Mouse (Mus musculus): ENCODE measurements around the gene Ccdc153. TPM values are rescaled to one million over a fixed set of nuclear protein-coding genes. Genes with fewer than 3 reads are reported as not detected.

Ccdc153 gene
- polyA plus RNA-seq, 1 experiment, result 3.7 TPM

GRCm38 (mm10) chr9:44233802-44234478 lies 6.5 kb upstream of the Ccdc153 start, which contains the start of gene Cbl:
Gene Cbl (minus strand): TSS chr9:44234049.
- TF ChIP-seq POLR2A (IDR thresholded peaks at IDR 0.05; ENCODE audit: borderline replicate concordance, insufficient read depth, low read length) (peak; percentile 32; the same call in 1 of the 2 replicates), CTCF (IDR thresholded peaks at IDR 0.05; ENCODE audit: borderline replicate concordance, insufficient read depth, low read depth, low read length) (peak; percentile 87)
- peaks cover 9% of the 10 kb centered on the region for H3K4me1 ChIP-seq (ENCODE audit: control insufficient read depth, insufficient read depth, low read length)
- H3K4me3 ChIP-seq (replicated peaks; ENCODE audit: insufficient read depth, low read depth, low read length), result peak within 1 kb of the TSS; percentile 98
- no peaks in the 10 kb centered on the region for H3K27me3 ChIP-seq (ENCODE audit: control insufficient read depth, insufficient read depth, low read length)
- H3K27ac ChIP-seq (ENCODE audit: insufficient read depth, low read length), result peak within 1 kb of the TSS; percentile 82
- peak; percentile 97 to 99 for DNase-seq
- WGBS, result under 1% methylated on average over 75 of the region's 76 CpGs

- H3K4me3 ChIP-seq (replicated peaks; ENCODE audit: insufficient read depth, low read depth, low read length), result peak overlapping the region; percentile 98
- H3K27ac ChIP-seq (ENCODE audit: insufficient read depth, low read length), result peak overlapping the region; percentile 18; the same call in 1 of the 2 replicates
- peaks cover 9% of the 10 kb centered on the region for H3K4me1 ChIP-seq (ENCODE audit: control insufficient read depth, insufficient read depth, low read length)
- TF ChIP-seq CTCF (IDR thresholded peaks at IDR 0.05; ENCODE audit: borderline replicate concordance, insufficient read depth, low read depth, low read length), result no peak
- TF ChIP-seq POLR2A (IDR thresholded peaks at IDR 0.05; ENCODE audit: borderline replicate concordance, insufficient read depth, low read length), result no peak
- WGBS, result 31% methylated on average over 19 of the region's 19 CpGs
- peak in 1 of 2 experiments; percentile 30 for DNase-seq
- H3K27me3 ChIP-seq (ENCODE audit: control insufficient read depth, insufficient read depth, low read length), result no peaks in the 10 kb centered on the region
Observed at GRCm38 (mm10) chr9:44234479-44235427, 5.7 kb upstream of the Ccdc153 start.

DNA sequence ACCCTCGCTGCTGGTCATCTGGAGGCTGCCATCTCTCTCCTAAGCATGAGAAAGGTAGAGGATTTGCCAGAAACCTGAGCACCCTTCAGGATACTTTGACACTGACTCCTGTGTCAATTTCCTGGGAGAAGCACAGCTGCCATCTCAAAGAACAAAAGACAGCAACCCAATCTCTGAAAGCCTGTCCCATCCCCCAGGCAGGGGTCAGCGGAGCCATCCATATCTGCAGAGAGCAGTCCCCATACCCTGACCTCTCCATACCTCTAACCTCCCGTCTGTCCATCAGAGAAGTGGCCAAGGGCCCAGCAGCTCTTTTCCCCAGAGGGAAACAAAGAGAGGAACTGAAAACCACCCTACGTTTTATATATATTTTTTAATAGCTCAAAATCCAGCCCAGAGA lies 3.9 kb upstream of the Ccdc153 start:
- DNase-seq, result no peak
- no peak for TF ChIP-seq CTCF (IDR thresholded peaks at IDR 0.05; ENCODE audit: borderline replicate concordance, insufficient read depth, low read depth, low read length)
- no peak for TF ChIP-seq POLR2A (IDR thresholded peaks at IDR 0.05; ENCODE audit: borderline replicate concordance, insufficient read depth, low read length)
- 75% methylated on average over 4 of the region's 4 CpGs for WGBS
- Histone ChIP-seq H3K4me1 (ENCODE audit: control insufficient read depth, insufficient read depth, low read length) (peaks cover 5% of the 10 kb centered on the region), H3K27ac (ENCODE audit: insufficient read depth, low read length) (no peak overlapping the region), H3K27me3 (ENCODE audit: control insufficient read depth, insufficient read depth, low read length) (no peaks in the 10 kb centered on the region), H3K4me3 (replicated peaks; ENCODE audit: insufficient read depth, low read depth, low read length) (no peak overlapping the region)

DNA sequence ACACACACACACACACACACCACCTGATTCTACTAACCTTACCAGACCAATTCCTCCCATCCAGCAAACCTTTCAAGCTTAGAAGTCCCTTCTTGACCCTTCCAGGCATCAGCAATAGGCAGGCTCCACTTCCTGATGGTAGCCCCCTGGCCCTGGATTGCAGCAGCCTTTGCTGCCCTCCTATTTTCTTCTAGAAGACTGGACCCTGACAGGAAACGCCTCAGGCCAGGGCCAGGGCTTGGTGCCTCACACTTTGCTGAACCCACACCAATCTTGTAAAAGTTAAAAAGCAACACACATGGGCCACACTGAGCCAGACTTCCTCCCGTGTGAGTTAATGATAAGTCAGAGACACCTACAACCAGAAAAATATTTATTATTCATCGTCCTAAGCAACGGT lies 3.3 kb upstream of the Ccdc153 start:
- no peak for TF ChIP-seq CTCF (IDR thresholded peaks at IDR 0.05; ENCODE audit: borderline replicate concordance, insufficient read depth, low read depth, low read length)
- TF ChIP-seq POLR2A (IDR thresholded peaks at IDR 0.05; ENCODE audit: borderline replicate concordance, insufficient read depth, low read length), result no peak
- H3K27ac ChIP-seq (ENCODE audit: insufficient read depth, low read length), result no peak overlapping the region
- 86% methylated on average over 4 of the region's 4 CpGs for WGBS
- no peaks in the 10 kb centered on the region for H3K4me1 ChIP-seq (ENCODE audit: control insufficient read depth, insufficient read depth, low read length)
- H3K4me3 ChIP-seq (replicated peaks; ENCODE audit: insufficient read depth, low read depth, low read length), result no peak overlapping the region
- no peaks in the 10 kb centered on the region for H3K27me3 ChIP-seq (ENCODE audit: control insufficient read depth, insufficient read depth, low read length)
- DNase-seq, result no peak

DNA sequence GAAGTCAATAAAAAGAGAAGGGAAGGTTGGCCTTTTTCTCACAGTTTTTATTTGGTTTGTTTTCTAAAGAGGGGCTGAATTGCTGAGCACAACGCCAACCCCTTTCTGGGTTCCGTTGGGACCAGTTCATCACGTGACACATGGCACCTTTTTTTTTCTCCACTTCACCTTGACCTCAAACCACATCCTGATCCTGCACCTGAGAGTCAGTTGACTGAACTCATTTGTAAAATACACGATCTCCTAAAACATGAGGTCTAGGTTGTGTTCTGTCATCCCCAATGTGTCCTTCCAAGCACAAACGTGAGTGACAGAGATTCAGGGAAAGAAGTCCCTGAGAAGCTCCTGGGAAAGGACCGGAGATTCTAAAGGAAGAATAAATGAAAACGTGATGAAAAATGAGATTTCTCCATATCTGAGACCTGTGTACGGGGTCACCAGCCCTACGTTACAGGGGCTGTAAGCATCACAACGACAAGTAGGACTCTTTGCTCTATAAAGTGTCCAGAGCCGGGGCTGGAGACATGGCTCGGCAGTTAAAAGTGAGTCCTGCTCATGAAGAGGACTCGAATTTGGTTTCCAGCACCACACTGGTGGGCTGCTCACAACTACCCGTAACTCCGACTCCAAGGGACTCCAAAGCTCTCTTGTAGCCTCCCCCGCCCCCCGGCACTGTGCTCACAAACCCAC lies 1.8 kb upstream of the Ccdc153 start:
- Histone ChIP-seq H3K4me3 (replicated peaks; ENCODE audit: insufficient read depth, low read depth, low read length) (no peak overlapping the region), H3K27ac (ENCODE audit: insufficient read depth, low read length) (no peak overlapping the region), H3K27me3 (ENCODE audit: control insufficient read depth, insufficient read depth, low read length) (no peaks in the 10 kb centered on the region), H3K4me1 (ENCODE audit: control insufficient read depth, insufficient read depth, low read length) (no peaks in the 10 kb centered on the region)
- no peak for DNase-seq
- TF ChIP-seq POLR2A (IDR thresholded peaks at IDR 0.05; ENCODE audit: borderline replicate concordance, insufficient read depth, low read length), result no peak
- no peak for TF ChIP-seq CTCF (IDR thresholded peaks at IDR 0.05; ENCODE audit: borderline replicate concordance, insufficient read depth, low read depth, low read length)
- 78% methylated on average over 17 of the region's 17 CpGs for WGBS

DNA sequence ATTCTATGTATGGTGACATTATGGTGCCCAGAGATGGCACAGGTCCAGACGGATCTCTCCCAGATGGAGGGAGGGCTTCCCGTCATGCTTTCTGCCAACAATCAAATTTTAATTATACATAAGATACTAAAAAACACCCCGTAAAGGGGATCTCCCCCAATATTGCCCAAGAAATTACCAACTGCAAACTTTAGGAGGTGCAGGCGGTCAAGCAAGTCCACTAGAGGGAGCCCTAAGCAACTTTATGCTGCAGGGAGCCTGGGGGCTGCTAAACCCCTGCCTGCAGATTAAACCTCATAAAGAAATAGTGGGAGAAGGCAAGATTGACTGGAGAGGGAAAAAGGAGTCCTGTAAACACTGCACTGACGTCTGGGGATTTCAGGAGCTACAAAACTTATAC lies 1.0 kb upstream of the Ccdc153 start:
- 4% methylated on average over 5 of the region's 5 CpGs for WGBS
- peak; percentile 44 to 47 for DNase-seq
- Histone ChIP-seq H3K4me3 (replicated peaks; ENCODE audit: insufficient read depth, low read depth, low read length) (no peak overlapping the region), H3K4me1 (ENCODE audit: control insufficient read depth, insufficient read depth, low read length) (no peaks in the 10 kb centered on the region), H3K27ac (ENCODE audit: insufficient read depth, low read length) (no peak overlapping the region), H3K27me3 (ENCODE audit: control insufficient read depth, insufficient read depth, low read length) (no peaks in the 10 kb centered on the region)
- TF ChIP-seq POLR2A (IDR thresholded peaks at IDR 0.05; ENCODE audit: borderline replicate concordance, insufficient read depth, low read length) (no peak), CTCF (IDR thresholded peaks at IDR 0.05; ENCODE audit: borderline replicate concordance, insufficient read depth, low read depth, low read length) (peak; percentile 71)

GRCm38 (mm10) chr9:44240911-44241310 lies 435 bp downstream of the Ccdc153 start:
- DNase-seq, result no peak
- no peak overlapping the region for H3K4me3 ChIP-seq (replicated peaks; ENCODE audit: insufficient read depth, low read depth, low read length)
- H3K27me3 ChIP-seq (ENCODE audit: control insufficient read depth, insufficient read depth, low read length), result no peaks in the 10 kb centered on the region
- H3K4me1 ChIP-seq (ENCODE audit: control insufficient read depth, insufficient read depth, low read length), result no peaks in the 10 kb centered on the region
- H3K27ac ChIP-seq (ENCODE audit: insufficient read depth, low read length), result no peak overlapping the region
- no peak for TF ChIP-seq POLR2A (IDR thresholded peaks at IDR 0.05; ENCODE audit: borderline replicate concordance, insufficient read depth, low read length)
- TF ChIP-seq CTCF (IDR thresholded peaks at IDR 0.05; ENCODE audit: borderline replicate concordance, insufficient read depth, low read depth, low read length), result no peak
- WGBS, result 39% methylated on average over 5 of the region's 5 CpGs

Measured in cerebellum, adult 2 months (tissue).